Mouse (Mus musculus): ENCODE measurements around the gene Fbxo3.

- no peak for TF ChIP-seq CTCF (IDR thresholded peaks at IDR 0.05; ENCODE audit: low read depth)
- no peak for TF ChIP-seq EP300 (optimal IDR thresholded peaks at IDR 0.05)
Observed at GRCm38 (mm10) chr2:104099231-104099585, 71.7 kb downstream of the Fbxo3 start.
